Mouse (Mus musculus) lung, adult 2 months (tissue): ENCODE measurements around the gene Cd200. TPM values are rescaled to one million over a fixed set of nuclear protein-coding genes. Genes with fewer than 3 reads are reported as not detected.
A peak's percentile ranks its signal among the peaks of the same experiment; 100 is the strongest.

ENCODE experiments used
- DNase-seq: peaks from one replicate; pipeline ENCODE4 v3.0.0; 2022
- H3K4me1 ChIP-seq: fragments of 200-500 bp; 2 replicates; pipeline ENCODE4 v1.6.1; 2011; ENCODE audit warnings: low read length; ENCODE audit not compliant: control insufficient read depth, insufficient read depth
- H3K4me3 ChIP-seq: fragments of 200-500 bp; replicated peaks from 2 replicates; pipeline ENCODE3; 2011; ENCODE audit warnings: low read depth, mild to moderate bottlenecking, control low read depth, low read length; ENCODE audit errors: extremely low read depth
- CTCF ChIP-seq: fragments of 200-500 bp; IDR thresholded peaks from 2 replicates; pipeline ENCODE4 v1.5.1; 2011; ENCODE audit warnings: mild to moderate bottlenecking, low read length, control low read depth; ENCODE audit not compliant: insufficient read depth
- POLR2A ChIP-seq: fragments of 200-500 bp; IDR thresholded peaks from 2 replicates; pipeline ENCODE4 v1.6.1; 2011; ENCODE audit warnings: low read depth, mild to moderate bottlenecking, control low read depth, low read length, borderline replicate concordance; ENCODE audit errors: extremely low read depth
- WGBS: fragments of 180-500 bp; shearing (Covaris S2); methylation state at CpG from one replicate; pipeline ENCODE4 v1.1.7; 2018; 5-methylcytosine and 5-hydroxymethylcytosine counted together
- polyA plus RNA-seq: library from polyadenylated mRNA; depleted of rRNA; stranded (reverse); fragments of >200 nt; gene quantifications from 2 replicates; pipeline ENCODE4 v1.2.3, GENCODE M21; 2012

Gene Cd200
- polyA plus RNA-seq, 1 experiment = 212 TPM

GRCm38 (mm10) chr16:45402036-45402435 is 6.8 kb downstream of the Cd200 start:
- 78% methylated on average over 1 of the region's 1 CpGs for WGBS
- Histone ChIP-seq H3K4me1 (peaks cover 40% of the 10 kb centered on the region), H3K4me3 (no peak overlapping the region)
- DNase-seq = no peak
- no peak for TF ChIP-seq CTCF
- no peak for TF ChIP-seq POLR2A

- WGBS = 29% methylated on average over 9 of the region's 9 CpGs
- Histone ChIP-seq H3K4me1 (peaks cover 36% of the 10 kb centered on the region), H3K4me3 (peak overlapping the region; percentile 0)
- TF ChIP-seq POLR2A = peak; percentile 27; the same call in 1 of the 2 replicates
- 0 out of 2 replicates have a peak, but pooled peaks have one; percentile 15 for TF ChIP-seq CTCF
- peak; percentile 50 for DNase-seq
These were observed 8.8 kb downstream of the Cd200 start for GRCm38 (mm10) chr16:45399947-45400555.

- Histone ChIP-seq H3K4me3 (no peak overlapping the region), H3K4me1 (peaks cover 36% of the 10 kb centered on the region)
- 37% methylated on average over 3 of the region's 3 CpGs for WGBS
- no peak for DNase-seq
- no peak for TF ChIP-seq CTCF
- TF ChIP-seq POLR2A = no peak
These were observed 9.4 kb downstream of the Cd200 start for GRCm38 (mm10) chr16:45399411-45399810.

- H3K4me1 ChIP-seq = peaks cover 33% of the 10 kb centered on the region
- H3K4me3 ChIP-seq = no peak overlapping the region
- DNase-seq = no peak
- TF ChIP-seq CTCF = no peak
- no peak for TF ChIP-seq POLR2A
- 63% methylated on average over 2 of the region's 2 CpGs for WGBS
These were observed 11.4 kb downstream of the Cd200 start for GRCm38 (mm10) chr16:45397440-45397839.

GRCm38 (mm10) chr16:45392246-45392645 is 16.6 kb downstream of the Cd200 start:
- peaks cover 14% of the 10 kb centered on the region for H3K4me1 ChIP-seq
- no peak for DNase-seq
- H3K4me3 ChIP-seq = no peak overlapping the region
- WGBS = 76% methylated on average over 6 of the region's 6 CpGs
- TF ChIP-seq POLR2A (no peak), CTCF (no peak)

- 90% methylated on average over 3 of the region's 3 CpGs for WGBS
- no peak overlapping the region for H3K4me3 ChIP-seq
- peaks cover 17% of the 10 kb centered on the region for H3K4me1 ChIP-seq
- no peak for DNase-seq
- TF ChIP-seq POLR2A (no peak), CTCF (no peak)
These were observed 17.2 kb downstream of the Cd200 start for GRCm38 (mm10) chr16:45391680-45392079.

- no peak for DNase-seq
- 59% methylated on average over 5 of the region's 5 CpGs for WGBS
- Histone ChIP-seq H3K4me1 (peaks cover 17% of the 10 kb centered on the region), H3K4me3 (no peak overlapping the region)
- TF ChIP-seq CTCF (no peak), POLR2A (no peak)
These were observed 18.4 kb downstream of the Cd200 start for GRCm38 (mm10) chr16:45390286-45390956.

GRCm38 (mm10) chr16:45389833-45390232 is 19.0 kb downstream of the Cd200 start:
- H3K4me1 ChIP-seq = peaks cover 18% of the 10 kb centered on the region
- 56% methylated on average over 2 of the region's 2 CpGs for WGBS
- DNase-seq = no peak
- TF ChIP-seq POLR2A = no peak
- no peak for TF ChIP-seq CTCF
- H3K4me3 ChIP-seq = no peak overlapping the region

GRCm38 (mm10) chr16:45389041-45389440 is 19.8 kb downstream of the Cd200 start:
- H3K4me3 ChIP-seq = no peak overlapping the region
- WGBS = 68% methylated on average over 2 of the region's 2 CpGs
- H3K4me1 ChIP-seq = peaks cover 18% of the 10 kb centered on the region
- TF ChIP-seq POLR2A (no peak), CTCF (no peak)
- DNase-seq = no peak

- TF ChIP-seq CTCF (no peak), POLR2A (no peak)
- no peak for DNase-seq
- WGBS = 76% methylated on average over 3 of the region's 3 CpGs
- H3K4me1 ChIP-seq = peaks cover 20% of the 10 kb centered on the region
- H3K4me3 ChIP-seq = no peak overlapping the region
These were observed 27.0 kb downstream of the Cd200 start for GRCm38 (mm10) chr16:45381811-45382210.
